Mouse (Mus musculus): Measurements from ENCODE around the gene Arl3.

DNA sequence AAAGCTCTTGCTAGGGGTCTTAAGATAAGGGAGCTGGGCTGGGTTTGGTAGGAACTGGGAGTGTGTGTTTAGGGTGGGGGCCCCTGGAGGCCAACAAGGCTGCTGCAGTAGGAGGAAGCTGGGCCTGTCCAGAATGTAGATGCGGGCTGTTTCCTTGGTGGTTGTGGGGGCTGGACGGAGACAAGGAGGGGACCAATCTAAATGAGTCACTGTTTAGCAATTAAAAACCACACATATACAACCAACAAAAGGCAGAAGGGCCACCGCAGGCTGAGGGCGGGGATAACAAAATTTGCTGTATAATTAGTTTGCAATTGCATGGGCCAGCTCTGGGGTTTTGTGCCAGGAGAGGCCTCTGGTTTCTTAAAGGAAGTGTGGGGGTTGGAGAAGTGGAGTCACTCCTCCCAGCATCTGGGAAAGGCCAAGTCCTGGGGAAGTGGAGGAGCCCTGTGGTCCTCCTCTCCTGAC is 68.9 kb downstream of the Arl3 start:
- no peak for TF ChIP-seq POLR2A (IDR thresholded peaks at IDR 0.05; ENCODE audit: borderline replicate concordance, insufficient read depth, low read length)
- 0 out of 2 replicates have a peak, but pooled peaks have one; percentile 13 for TF ChIP-seq CTCF (IDR thresholded peaks at IDR 0.05; ENCODE audit: borderline replicate concordance, insufficient read depth, low read depth, low read length)

Measured in cerebellum, adult 2 months (tissue).